Mouse (Mus musculus): Measurements from ENCODE around the gene Kcnd3. TPM values are rescaled to one million over a fixed set of nuclear protein-coding genes. Genes with fewer than 3 reads are reported as not detected.
A peak's percentile ranks its signal among the peaks of the same experiment; 100 is the strongest.

Gene Kcnd3
- total RNA-seq, 4 experiments from 2014 or later, result 5.2 to 15.0 (median 10.0) TPM

- no peak for DNase-seq
These were observed 251.4 kb downstream of the Kcnd3 start for GRCm38 (mm10) chr3:105703571-105703970.

- peak; percentile 77 for DNase-seq
These were observed 252.2 kb downstream of the Kcnd3 start, which contains the start of gene Inka2 for GRCm38 (mm10) chr3:105704031-105705008. TSS of gene Inka2 (plus strand) at chr3:105704599.

- DNase-seq, result no peak
These were observed 253.0 kb downstream of the Kcnd3 start for GRCm38 (mm10) chr3:105705061-105705549.

GRCm38 (mm10) chr3:105705561-105705960 is 253.4 kb downstream of the Kcnd3 start:
- DNase-seq, result no peak

GRCm38 (mm10) chr3:105706366-105707020 is 254.4 kb downstream of the Kcnd3 start:
- DNase-seq, result no peak

GRCm38 (mm10) chr3:105707590-105707989 is 255.5 kb downstream of the Kcnd3 start:
- no peak for DNase-seq

GRCm38 (mm10) chr3:105710246-105710645 is 258.1 kb downstream of the Kcnd3 start:
- no peak for DNase-seq

GRCm38 (mm10) chr3:105711741-105712140 is 259.6 kb downstream of the Kcnd3 start:
- DNase-seq, result no peak

GRCm38 (mm10) chr3:105712827-105713226 is 260.7 kb downstream of the Kcnd3 start:
- DNase-seq, result no peak

GRCm38 (mm10) chr3:105714091-105714819 is 262.1 kb downstream of the Kcnd3 start:
- no peak for DNase-seq

- no peak for DNase-seq
These were observed 262.7 kb downstream of the Kcnd3 start for GRCm38 (mm10) chr3:105714820-105715167.

- no peak for DNase-seq
These were observed 264.3 kb downstream of the Kcnd3 start for GRCm38 (mm10) chr3:105716353-105717000.

GRCm38 (mm10) chr3:105717856-105718555 is 265.9 kb downstream of the Kcnd3 start:
- DNase-seq, result no peak

- no peak for DNase-seq
These were observed 266.6 kb downstream of the Kcnd3 start for GRCm38 (mm10) chr3:105718746-105719145.

- DNase-seq, result no peak
These were observed 267.8 kb downstream of the Kcnd3 start for GRCm38 (mm10) chr3:105719979-105720378.

- DNase-seq, result no peak
These were observed 268.4 kb downstream of the Kcnd3 start for GRCm38 (mm10) chr3:105720514-105720913.

- DNase-seq, result no peak
These were observed 269.6 kb downstream of the Kcnd3 start for GRCm38 (mm10) chr3:105721681-105722201.

GRCm38 (mm10) chr3:105722510-105722909 is 270.4 kb downstream of the Kcnd3 start:
- no peak for DNase-seq
